Mouse (Mus musculus): ENCODE measurements around the gene Trove2.

- TF ChIP-seq MAX (IDR thresholded peaks at IDR 0.05; ENCODE audit: low read depth) (no peak), USF1 (IDR thresholded peaks at IDR 0.05; ENCODE audit: low read depth) (no peak), POLR2A (IDR thresholded peaks at IDR 0.05; ENCODE audit: insufficient read length, low read depth) (no peak), E2F4 (IDR thresholded peaks at IDR 0.05; ENCODE audit: insufficient read depth) (no peak), CEBPB (IDR thresholded peaks at IDR 0.05; ENCODE audit: insufficient read depth, poor library complexity, severe bottlenecking) (no peak), SRF (IDR thresholded peaks at IDR 0.05; ENCODE audit: control insufficient read depth, insufficient read length, low read depth) (no peak), TCF12 (IDR thresholded peaks at IDR 0.05; ENCODE audit: insufficient read depth, poor library complexity, severe bottlenecking) (no peak), POLR2AphosphoS2 (IDR thresholded peaks at IDR 0.05; ENCODE audit: insufficient read length, low read depth) (no peak), TCF3 (IDR thresholded peaks at IDR 0.05; ENCODE audit: insufficient read length, low read depth) (no peak)
Observed at GRCm38 (mm10) chr1:143740581-143740980, 36.3 kb downstream of the Trove2 start.

Data from myocyte (in vitro differentiated cells).